Mouse (Mus musculus) forebrain, embryonic 10.5 days (tissue): Measurements from ENCODE around the gene 2510002D24Rik. TPM values are rescaled to one million over a fixed set of nuclear protein-coding genes. Genes with fewer than 3 reads are reported as not detected.
A peak's percentile ranks its signal among the peaks of the same experiment; 100 is the strongest.

ENCODE experiments used
- DNase-seq: peaks from one replicate; pipeline ENCODE4 v3.0.0-alpha.2; 2017; ENCODE audit warnings: low spot score; ENCODE audit errors: extremely low spot score
- H3K27ac ChIP-seq: fragments of 300-500 bp; sonication (generic); 2 replicates; pipeline ENCODE4 v1.5.1; 2016; ENCODE audit warnings: mild to moderate bottlenecking
- H3K27me3 ChIP-seq: fragments of 300-500 bp; sonication (generic); 2 replicates; pipeline ENCODE4 v1.6.1; 2016; ENCODE audit warnings: mild to moderate bottlenecking; ENCODE audit not compliant: poor library complexity, severe bottlenecking
- H3K36me3 ChIP-seq: fragments of 300-500 bp; sonication (generic); replicated peaks from 2 replicates; pipeline ENCODE4 v1.6.1; 2016; ENCODE audit warnings: mild to moderate bottlenecking, moderate library complexity
- H3K4me1 ChIP-seq: fragments of 300-500 bp; sonication (generic); 2 replicates; pipeline ENCODE4 v1.6.1; 2016
- H3K4me3 ChIP-seq: fragments of 300-500 bp; sonication (generic); 2 replicates; pipeline ENCODE4 v1.5.1; 2016; ENCODE audit warnings: mild to moderate bottlenecking, moderate library complexity
- H3K9me3 ChIP-seq: fragments of 300-500 bp; sonication (generic); 2 replicates; pipeline ENCODE4 v1.6.1; 2016; ENCODE audit warnings: mild to moderate bottlenecking, moderate library complexity
- WGBS: fragments of 180-500 bp; shearing (Covaris S2); methylation state at CpG from one replicate; pipeline ENCODE4 v1.1.7; 2016; 5-methylcytosine and 5-hydroxymethylcytosine counted together
- polyA plus RNA-seq: library from polyadenylated mRNA; unstranded; fragments of >200 nt; fragmentation: Nextera tagmentation; extraction: Ambion mirVana; gene quantifications from 2 replicates; pipeline ENCODE4 v1.2.1, GENCODE M21; 2016

2510002D24Rik gene
- polyA plus RNA-seq, 1 experiment from 2014 or later = 31.3 TPM

DNA sequence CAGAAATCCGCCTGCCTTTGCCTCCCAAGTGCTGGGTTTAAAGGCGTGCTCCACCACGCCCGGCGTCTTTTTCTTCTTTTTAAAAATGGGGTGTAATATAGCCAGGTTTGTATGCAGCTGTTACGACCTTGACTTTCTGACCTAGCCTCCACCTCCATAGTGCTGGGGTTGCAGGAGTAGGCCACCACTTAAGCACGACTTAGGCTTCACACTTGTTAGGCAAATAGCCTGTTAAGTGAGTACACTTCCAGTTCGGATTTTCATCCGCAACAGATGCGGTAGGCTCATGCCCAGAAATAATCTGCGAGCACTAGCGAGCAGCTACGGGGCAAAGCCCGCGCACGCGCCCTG is 39.7 kb downstream of the 2510002D24Rik start:
- no peak for DNase-seq
- H3K27ac ChIP-seq = peak overlapping the region; percentile 92
- no peaks in the 10 kb centered on the region for H3K9me3 ChIP-seq
- H3K27me3 ChIP-seq = no peaks in the 10 kb centered on the region
- 1% methylated on average over 17 of the region's 17 CpGs for WGBS
- H3K4me1 ChIP-seq = peaks cover 18% of the 10 kb centered on the region
- H3K36me3 ChIP-seq = peaks cover 64% of the 10 kb centered on the region
- peak overlapping the region; percentile 85 for H3K4me3 ChIP-seq

DNA sequence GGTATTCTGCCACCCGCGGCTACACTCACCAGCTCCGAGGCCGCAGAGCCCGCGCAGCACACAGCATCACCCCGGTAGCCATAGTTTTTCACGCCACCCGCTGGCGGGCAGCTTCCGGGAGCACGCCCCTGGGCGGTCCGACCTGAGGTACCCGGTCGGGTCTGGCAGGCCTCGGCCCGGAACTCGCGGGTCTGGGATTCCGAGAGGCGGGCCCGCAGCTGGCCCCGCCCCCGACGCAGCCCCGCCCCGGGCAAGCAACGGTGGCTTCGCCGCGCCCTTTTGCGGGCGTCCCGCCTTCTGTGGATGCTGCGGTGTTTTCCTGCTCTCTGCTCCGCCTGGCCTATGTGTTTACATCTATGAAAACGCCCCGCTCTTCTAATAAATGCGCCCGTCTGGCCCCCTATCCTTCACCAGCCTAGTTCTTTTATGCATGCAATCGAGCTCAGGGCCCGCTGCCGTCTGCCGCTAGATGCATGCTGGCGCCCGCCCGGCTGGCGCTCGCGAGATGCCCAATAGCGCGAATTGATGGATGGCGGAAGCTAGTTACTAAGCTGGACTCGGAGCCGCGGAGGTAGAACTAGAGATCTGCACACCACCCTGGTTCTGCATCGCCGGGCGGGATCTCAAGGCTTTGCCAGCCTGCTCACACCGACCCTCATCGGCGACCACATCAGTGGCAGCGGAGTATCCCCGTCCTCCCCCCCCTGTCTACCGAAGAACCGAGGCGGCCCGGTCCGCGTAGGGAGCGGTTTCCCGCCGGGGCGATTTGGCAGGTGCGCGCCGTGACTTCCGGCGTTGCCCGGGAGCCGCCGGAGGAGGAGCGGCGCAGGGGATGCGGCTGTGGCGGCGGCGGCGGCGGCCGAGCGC is 40.3 kb downstream of the 2510002D24Rik start, which contains the start of the genes Mrpl40 and Hira:
TSS of gene Mrpl40 (minus strand) at position 421 of the 867 bp plus-strand sequence.
TSS of gene Hira (plus strand) at position 596 of the 867 bp plus-strand sequence.
- Histone ChIP-seq H3K27ac (peak within 1 kb of the TSS; percentile 92), H3K4me1 (peaks cover 18% of the 10 kb centered on the region), H3K4me3 (peak within 1 kb of the TSS; percentile 85), H3K36me3 (peaks cover 64% of the 10 kb centered on the region), H3K9me3 (no peaks in the 10 kb centered on the region), H3K27me3 (no peaks in the 10 kb centered on the region)
- WGBS = 1% methylated on average over 91 of the region's 93 CpGs
- peak; percentile 91 for DNase-seq

DNA sequence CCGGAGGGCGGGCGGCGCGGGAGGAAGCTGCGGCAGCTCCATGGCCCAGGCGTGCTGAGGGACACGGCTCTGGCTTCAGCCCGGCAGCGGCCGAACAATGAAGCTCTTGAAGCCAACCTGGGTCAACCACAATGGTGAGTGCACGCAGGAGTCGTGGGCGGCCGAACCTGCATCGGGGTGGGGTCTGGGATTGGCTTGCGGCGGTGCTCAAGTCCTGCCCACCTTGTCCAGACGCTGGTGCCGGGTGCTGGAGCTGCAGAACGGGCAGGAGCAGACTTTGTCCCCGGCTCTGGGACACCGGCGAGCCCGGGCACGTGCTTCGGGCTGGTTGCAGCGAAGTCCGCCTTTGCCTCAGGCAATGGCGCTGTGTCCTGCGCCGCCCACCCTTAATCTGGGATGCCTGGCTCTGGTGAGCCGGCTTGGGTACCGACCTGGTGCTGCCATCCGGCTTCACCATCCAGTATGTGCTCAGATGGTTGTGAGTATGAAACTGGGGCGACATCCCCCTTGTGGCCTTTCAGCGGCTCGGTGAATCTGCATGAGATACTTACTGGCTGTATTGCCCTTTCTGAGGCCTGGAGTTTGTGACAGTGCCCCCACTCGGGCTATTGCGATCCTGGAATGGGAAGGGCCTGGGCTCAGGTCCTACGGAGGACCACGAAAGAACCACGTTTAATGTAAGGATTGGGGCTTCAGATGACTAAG is 41.2 kb downstream of the 2510002D24Rik start:
- Histone ChIP-seq H3K9me3 (no peaks in the 10 kb centered on the region; the same call in 1 of the 2 replicates), H3K36me3 (peaks cover 64% of the 10 kb centered on the region), H3K27ac (peak overlapping the region; percentile 92), H3K4me3 (peak overlapping the region; percentile 85), H3K4me1 (peaks cover 18% of the 10 kb centered on the region), H3K27me3 (no peaks in the 10 kb centered on the region)
- peak; percentile 74 for DNase-seq
- WGBS = under 1% methylated on average over 41 of the region's 43 CpGs

DNA sequence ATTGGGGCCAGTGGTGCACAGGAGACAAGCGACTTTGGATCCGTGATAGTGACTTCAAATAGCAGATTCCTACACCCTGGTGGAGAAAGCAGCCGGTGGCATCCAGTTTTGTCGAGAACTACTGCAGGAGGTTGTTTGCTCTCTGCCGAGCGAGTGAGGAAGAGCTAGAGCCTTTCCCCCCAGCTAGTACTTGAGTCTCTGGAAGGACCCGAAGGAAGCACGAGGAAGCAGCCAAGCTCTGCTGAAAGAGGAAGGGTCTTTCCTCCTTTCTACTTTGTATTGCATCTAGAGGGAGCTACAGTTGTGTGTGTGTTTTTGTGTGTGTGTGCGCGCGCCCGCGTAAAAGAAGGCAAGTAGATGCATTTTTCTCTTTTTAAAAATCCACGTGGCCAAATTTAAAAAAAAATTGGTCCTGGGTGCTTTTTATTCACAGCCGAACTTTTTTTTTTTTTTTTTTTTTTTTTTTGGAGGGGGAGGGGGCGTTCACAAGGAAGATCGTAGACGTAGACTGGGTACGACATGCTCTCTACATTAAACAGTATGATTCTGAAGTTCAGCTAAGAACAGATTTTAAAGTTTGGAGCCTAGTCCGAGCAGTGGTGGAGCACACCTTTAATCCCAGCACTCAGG is 41.8 kb downstream of the 2510002D24Rik start:
- DNase-seq = no peak
- Histone ChIP-seq H3K4me1 (peaks cover 18% of the 10 kb centered on the region), H3K36me3 (peaks cover 64% of the 10 kb centered on the region), H3K27me3 (no peaks in the 10 kb centered on the region), H3K27ac (peak overlapping the region; percentile 92), H3K9me3 (no peaks in the 10 kb centered on the region; the same call in 1 of the 2 replicates), H3K4me3 (peak overlapping the region; percentile 85)
- 34% methylated on average over 20 of the region's 20 CpGs for WGBS

DNA sequence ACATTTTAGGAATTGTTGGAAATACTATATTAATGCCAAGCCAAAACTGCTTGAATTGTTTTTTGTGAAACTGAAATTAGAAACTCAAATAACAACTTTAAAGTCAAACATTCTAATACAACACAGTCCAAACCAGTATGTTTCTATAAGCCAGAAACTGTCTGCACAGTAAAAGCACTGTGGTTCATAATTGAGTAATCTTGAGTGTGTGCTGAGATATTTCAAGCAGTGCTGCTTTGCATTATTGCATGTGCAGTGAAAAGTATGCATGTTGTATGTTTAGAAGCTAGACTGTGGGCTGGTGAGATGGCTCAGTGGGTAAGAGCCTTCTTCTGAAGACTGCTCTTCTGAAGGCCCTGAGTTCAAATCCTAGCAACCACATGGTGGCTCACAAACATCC is 47.7 kb downstream of the 2510002D24Rik start:
- Histone ChIP-seq H3K27me3 (no peaks in the 10 kb centered on the region), H3K27ac (no peak overlapping the region), H3K4me3 (no peak overlapping the region), H3K4me1 (peaks cover 7% of the 10 kb centered on the region; the same call in 1 of the 2 replicates), H3K36me3 (peaks cover 79% of the 10 kb centered on the region), H3K9me3 (no peaks in the 10 kb centered on the region; the same call in 1 of the 2 replicates)
- DNase-seq = no peak

Other genes starting within 250 kb of the 2510002D24Rik start
- gene Tbx1, start 245.9 kb upstream of the 2510002D24Rik start, polyA plus RNA-seq = 0.95 and 1.1 TPM in 2 replicates
- 3.0 and 3.2 TPM in 2 replicates for gene Gp1bb, start 214.2 kb upstream of the 2510002D24Rik start, polyA plus RNA-seq
- gene Gm49601, start 210.2 kb upstream of the 2510002D24Rik start, polyA plus RNA-seq = 2.3 and 2.4 TPM in 2 replicates
- 21.0 and 21.5 TPM in 2 replicates for gene Sept5, start 206.6 kb upstream of the 2510002D24Rik start, polyA plus RNA-seq
- 23.3 and 25.5 TPM in 2 replicates for gene Cldn5, start 59.7 kb upstream of the 2510002D24Rik start, polyA plus RNA-seq
- gene Ufd1, start 24.8 kb upstream of the 2510002D24Rik start, polyA plus RNA-seq = 94.5 and 101 TPM in 2 replicates
- gene Cdc45, start 24.6 kb upstream of the 2510002D24Rik start, polyA plus RNA-seq = 83.9 and 85.3 TPM in 2 replicates
- gene Gm28539, start within 50 bp of the 2510002D24Rik start, polyA plus RNA-seq = not detected in 2 replicates
- gene Mrpl40, start 40.3 kb downstream of the 2510002D24Rik start, polyA plus RNA-seq = 137 and 140 TPM in 2 replicates
- gene Hira, start 40.5 kb downstream of the 2510002D24Rik start, polyA plus RNA-seq = 20.5 and 25.8 TPM in 2 replicates